Mouse (Mus musculus) myocyte (in vitro differentiated cells): ENCODE results near the gene Gm21800. TPM values are rescaled to one million over a fixed set of nuclear protein-coding genes. Genes with fewer than 3 reads are reported as not detected.
"Not testable (repeated sequence)": the region's sequence is repeated elsewhere in the genome, so short reads cannot be mapped to it uniquely, and the experiment has no call there.

Experiments used
- H3K27me3 ChIP-seq: one replicate; pipeline ENCODE4 v1.6.1; 2011; ENCODE audit not compliant: control insufficient read depth, insufficient read depth, insufficient read length
- H3K36me3 ChIP-seq: one replicate; pipeline ENCODE4 v1.6.1; 2011; ENCODE audit not compliant: control insufficient read depth, insufficient read depth
- H3K4me2 ChIP-seq: one replicate; pipeline ENCODE4 v1.6.1; 2011; ENCODE audit warnings: low read depth, control low read depth
- H3K4me3 ChIP-seq: one replicate; pipeline ENCODE4 v1.5.1; 2011; ENCODE audit warnings: mild to moderate bottlenecking, control low read depth, moderate library complexity
- H3K79me2 ChIP-seq: one replicate; pipeline ENCODE4 v1.6.1; 2011; ENCODE audit not compliant: control insufficient read depth, insufficient read depth
- H3ac ChIP-seq: one replicate; pipeline ENCODE4 v1.6.1; 2011; ENCODE audit not compliant: control insufficient read depth, insufficient read length
- polyA plus RNA-seq: library from polyadenylated mRNA; unstranded; fragments of >200 nt; fragmentation: generic; extraction: Trizol; gene quantifications from one replicate; pipeline ENCODE4 v1.2.1, GENCODE M21; 2012; ENCODE audit warnings: missing spikeins

The Gm21800 gene
- polyA plus RNA-seq: not detected

DNA sequence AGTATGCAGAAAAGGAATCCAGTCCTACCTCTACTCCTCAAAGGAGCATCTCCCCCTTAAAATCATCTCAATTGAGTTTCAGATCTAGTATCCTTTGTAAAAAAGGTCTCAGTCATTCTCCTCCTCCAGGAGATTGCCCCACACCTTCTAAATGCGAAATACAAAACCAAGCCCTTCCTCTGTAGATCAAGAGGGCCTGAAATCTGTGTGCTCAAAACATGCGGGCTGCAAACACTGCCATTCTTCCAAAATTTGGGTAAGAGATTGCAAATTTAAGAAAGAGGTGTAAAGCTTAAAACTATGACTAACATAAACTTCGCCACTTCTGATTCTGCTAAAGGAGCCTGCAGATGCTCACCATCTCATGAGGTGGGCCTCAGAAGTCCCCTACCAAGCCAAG, at the start of gene Gm21800:
Gene Gm21800, plus strand, starts transcription at position 301 of the 400 bp plus-strand sequence.
- not testable (repeated sequence) for H3K4me2 ChIP-seq, H3ac ChIP-seq, H3K79me2 ChIP-seq, H3K36me3 ChIP-seq, H3K27me3 ChIP-seq, H3K4me3 ChIP-seq
